Mouse (Mus musculus) intestine, postnatal 0 days (tissue): ENCODE results near the gene Myo1d. TPM values are rescaled to one million over a fixed set of nuclear protein-coding genes. Genes with fewer than 3 reads are reported as not detected.

ENCODE experiments used
- ATAC-seq: fragments of 200-750 bp; cut with Nextera tagmentation; 2 replicates; pipeline ENCODE4 v1.8.0; 2017; ENCODE audit warnings: mild to moderate bottlenecking, moderate TSS enrichment, moderate library complexity
- H3K27ac ChIP-seq: fragments of 300-500 bp; sonication (generic); 2 replicates; pipeline ENCODE4 v1.5.1; 2014; ENCODE audit warnings: mild to moderate bottlenecking, low read depth, low read length, moderate library complexity
- H3K27me3 ChIP-seq: fragments of 300-500 bp; sonication (generic); replicated peaks from 2 replicates; pipeline ENCODE4 v1.6.1; 2014; ENCODE audit warnings: low read length, mixed read lengths; ENCODE audit not compliant: control insufficient read depth, insufficient read depth
- H3K36me3 ChIP-seq: fragments of 300-500 bp; sonication (generic); 2 replicates; pipeline ENCODE4 v1.6.1; 2014; ENCODE audit warnings: mild to moderate bottlenecking, moderate library complexity; ENCODE audit not compliant: control insufficient read depth, insufficient read depth
- H3K4me1 ChIP-seq: fragments of 300-500 bp; sonication (generic); replicated peaks from 2 replicates; pipeline ENCODE4 v1.6.1; 2014; ENCODE audit warnings: antibody characterized with exemption, low read length, mixed read lengths; ENCODE audit not compliant: control insufficient read depth, insufficient read depth
- H3K4me2 ChIP-seq: fragments of 300-500 bp; sonication (generic); replicated peaks from 2 replicates; pipeline ENCODE4 v1.6.1; 2014; ENCODE audit warnings: low read depth, mild to moderate bottlenecking, moderate library complexity
- H3K4me3 ChIP-seq: fragments of 300-500 bp; sonication (generic); 2 replicates; pipeline ENCODE4 v1.5.1; 2014; ENCODE audit warnings: low read depth, low read length
- H3K9ac ChIP-seq: fragments of 300-500 bp; sonication (generic); 2 replicates; pipeline ENCODE4 v1.6.1; 2014; ENCODE audit warnings: mild to moderate bottlenecking, low read depth, low read length
- H3K9me3 ChIP-seq: fragments of 300-500 bp; sonication (generic); 2 replicates; pipeline ENCODE4 v1.6.1; 2016; ENCODE audit warnings: mixed run types; ENCODE audit not compliant: control insufficient read depth
- CTCF ChIP-seq: sonication (generic); IDR thresholded peaks from 2 replicates; pipeline ENCODE4 v1.5.1; 2016; ENCODE audit warnings: low read depth, mild to moderate bottlenecking, control low read depth, antibody characterized with exemption, moderate library complexity
- WGBS: fragments of 180-500 bp; shearing (Covaris S2); extraction: QIAGEN DNeasy Blood & Tissue Kit; methylation state at CpG from one replicate; pipeline ENCODE4 v1.1.7; 2014; 5-methylcytosine and 5-hydroxymethylcytosine counted together
- polyA plus RNA-seq: library from polyadenylated mRNA; unstranded; fragments of >200 nt; fragmentation: Nextera tagmentation; extraction: Ambion mirVana; gene quantifications from 2 replicates; pipeline ENCODE4 v1.2.1, GENCODE M21; 2015

Gene Myo1d
- polyA plus RNA-seq, 1 experiment from 2014 or later: 57.2 TPM

DNA sequence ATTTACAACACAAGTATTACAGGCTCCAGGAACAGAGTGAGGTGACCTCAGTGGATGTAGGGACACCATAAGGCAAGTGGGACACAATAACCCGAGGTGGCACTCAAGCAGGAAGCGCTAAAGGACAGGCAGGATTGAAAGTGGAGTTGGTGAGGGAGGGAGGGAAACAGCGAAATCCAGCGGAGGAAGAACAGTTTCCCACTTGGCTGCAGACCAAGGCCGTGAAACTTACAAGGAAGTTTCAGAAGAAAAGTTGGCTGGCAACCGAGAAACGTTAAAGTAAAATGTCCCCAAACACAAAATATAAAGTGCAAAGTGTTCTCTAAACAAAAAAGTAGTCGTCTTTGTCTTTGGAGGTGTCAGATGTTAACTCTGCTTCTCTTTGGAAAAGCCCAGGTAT, 15.6 kb upstream of the Myo1d start:
- H3K4me3 ChIP-seq: no peak overlapping the region
- 0 out of 2 replicates have a peak, but pooled peaks cover 10% of the 10 kb centered on the region for H3K4me1 ChIP-seq
- no peak overlapping the region for H3K4me2 ChIP-seq
- no peak for ATAC-seq
- H3K36me3 ChIP-seq: no peaks in the 10 kb centered on the region
- TF ChIP-seq CTCF: no peak
- WGBS: 20% methylated on average over 8 of the region's 8 CpGs
- H3K9ac ChIP-seq: no peak overlapping the region
- no peaks in the 10 kb centered on the region for H3K27me3 ChIP-seq
- peak overlapping the region; percentile 54 for H3K27ac ChIP-seq
- no peaks in the 10 kb centered on the region for H3K9me3 ChIP-seq

DNA sequence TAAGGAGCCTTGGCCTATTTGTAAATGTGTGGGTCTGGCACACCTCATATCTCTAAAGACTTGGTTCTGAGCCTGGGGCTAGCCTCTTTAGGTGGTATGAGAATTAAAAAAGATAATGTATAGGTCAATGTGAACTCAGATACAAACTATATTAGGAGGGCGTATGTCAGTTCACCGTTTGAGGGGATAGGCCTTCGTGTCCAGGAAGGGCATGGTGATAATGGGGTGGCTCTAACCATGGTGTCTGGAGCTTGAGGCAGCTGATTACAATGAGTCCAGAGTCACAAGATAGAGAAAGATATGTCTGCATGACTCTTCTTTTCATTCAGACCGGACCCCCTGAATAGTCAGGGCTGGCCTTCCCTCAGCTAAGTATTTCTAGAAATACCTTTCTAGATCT, 14.5 kb upstream of the Myo1d start:
- 0 out of 2 replicates have a peak, but pooled peaks cover 10% of the 10 kb centered on the region for H3K4me1 ChIP-seq

DNA sequence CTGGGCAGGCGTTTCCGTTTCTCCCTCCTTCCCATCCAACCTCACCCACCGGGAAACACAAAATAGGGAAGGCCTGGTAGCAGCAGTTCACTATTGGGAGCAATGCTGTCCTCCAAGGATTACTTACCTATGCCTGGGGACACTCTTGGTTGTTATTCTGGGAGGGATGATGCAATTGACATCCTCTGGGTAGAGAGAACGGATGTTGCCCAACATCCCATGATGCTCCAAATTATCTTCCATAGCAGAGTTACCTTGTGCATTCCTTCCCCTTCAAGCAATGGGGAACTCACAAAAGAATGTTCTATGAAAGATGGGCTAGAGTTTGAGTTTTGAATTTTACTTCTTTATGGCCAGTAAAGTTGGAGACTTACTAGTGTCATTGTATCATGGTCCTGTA, 13.6 kb upstream of the Myo1d start:
- no peak for ATAC-seq

More for the DNA sequence above, 14.5 kb upstream of the Myo1d start:
- Histone ChIP-seq H3K4me3 (no peak overlapping the region), H3K9ac (no peak overlapping the region), H3K9me3 (no peaks in the 10 kb centered on the region), H3K27ac (no peak overlapping the region), H3K4me2 (no peak overlapping the region), H3K36me3 (no peaks in the 10 kb centered on the region), H3K27me3 (no peaks in the 10 kb centered on the region)
- no peak for ATAC-seq
- WGBS: 81% methylated on average over 4 of the region's 4 CpGs
- no peak for TF ChIP-seq CTCF

DNA sequence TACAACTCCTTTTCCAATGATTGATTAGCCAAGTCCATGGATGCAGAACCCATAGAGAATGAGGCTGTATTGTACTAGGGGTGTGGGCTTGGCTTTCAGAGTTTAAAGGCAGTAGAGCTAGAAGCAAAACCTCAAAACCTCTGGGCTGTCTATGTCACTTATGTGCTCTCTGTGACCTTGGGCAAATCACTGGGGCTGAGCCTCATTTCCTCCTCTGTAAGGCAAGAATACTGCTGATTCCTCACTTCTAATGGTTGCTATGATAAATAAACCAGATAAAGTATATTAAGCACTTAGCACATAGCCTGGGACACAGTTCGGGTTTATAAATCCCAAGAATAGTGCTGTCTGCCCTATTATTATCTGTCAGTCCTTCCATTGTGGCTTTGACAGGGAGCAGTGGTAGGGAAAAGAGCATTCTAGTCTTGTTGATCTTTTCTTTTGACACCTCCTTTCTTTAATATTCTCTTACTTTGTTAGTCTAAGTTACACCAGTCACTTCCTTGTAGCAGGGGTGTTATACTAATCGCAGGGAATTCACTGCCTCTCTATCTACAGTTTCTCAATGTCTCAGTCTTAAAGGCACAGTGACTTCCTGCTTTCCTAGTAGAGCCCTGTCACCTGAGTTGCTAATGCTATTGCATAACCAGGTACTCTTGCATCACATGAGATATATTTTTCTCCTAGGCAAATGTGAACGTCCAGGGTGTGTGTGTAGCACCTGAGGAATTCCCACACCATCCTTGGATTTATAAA, 12.0 kb upstream of the Myo1d start:
- H3K27ac ChIP-seq: peak overlapping the region; percentile 91
- 27% methylated on average over 3 of the region's 3 CpGs for WGBS

More for the DNA sequence above, 13.6 kb upstream of the Myo1d start:
- Histone ChIP-seq H3K9me3 (no peaks in the 10 kb centered on the region), H3K4me3 (no peak overlapping the region), H3K4me1 (0 out of 2 replicates have a peak, but pooled peaks cover 10% of the 10 kb centered on the region), H3K4me2 (no peak overlapping the region), H3K9ac (no peak overlapping the region; the same call in 1 of the 2 replicates), H3K27me3 (no peaks in the 10 kb centered on the region), H3K36me3 (no peaks in the 10 kb centered on the region), H3K27ac (peak overlapping the region; percentile 91)
- TF ChIP-seq CTCF: no peak
- 77% methylated on average over 4 of the region's 4 CpGs for WGBS

DNA sequence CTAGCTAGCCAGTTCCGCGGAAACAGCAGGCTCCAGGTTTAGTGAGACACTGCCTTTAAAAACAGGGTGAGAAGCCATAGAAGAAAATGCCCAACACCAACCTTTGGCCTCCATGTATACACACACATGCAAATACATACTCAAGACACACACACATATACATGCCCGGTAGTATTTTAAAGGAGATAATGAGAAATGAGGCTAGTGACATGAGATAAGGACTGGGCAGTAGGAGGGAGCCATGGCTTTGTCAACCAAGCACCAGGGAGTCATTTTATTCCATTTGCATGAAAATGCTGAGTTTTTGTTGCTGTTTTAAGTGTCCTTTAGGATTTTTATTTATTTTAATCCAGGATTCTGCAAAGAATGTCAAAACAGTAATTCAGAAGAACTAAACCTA, 10.6 kb upstream of the Myo1d start:
- Histone ChIP-seq H3K4me1 (0 out of 2 replicates have a peak, but pooled peaks cover 12% of the 10 kb centered on the region), H3K27me3 (no peaks in the 10 kb centered on the region), H3K4me3 (no peak overlapping the region), H3K4me2 (no peak overlapping the region), H3K27ac (peak overlapping the region; percentile 91), H3K9me3 (no peaks in the 10 kb centered on the region), H3K36me3 (no peaks in the 10 kb centered on the region), H3K9ac (no peak overlapping the region)
- ATAC-seq: no peak
- no peak for TF ChIP-seq CTCF
- WGBS: 31% methylated on average over 3 of the region's 3 CpGs

More for the DNA sequence above, 12.0 kb upstream of the Myo1d start:
- H3K36me3 ChIP-seq: no peaks in the 10 kb centered on the region
- H3K4me1 ChIP-seq: 0 out of 2 replicates have a peak, but pooled peaks cover 10% of the 10 kb centered on the region
- TF ChIP-seq CTCF: no peak
- ATAC-seq: peak; percentile 94
- H3K4me3 ChIP-seq: no peak overlapping the region
- no peak overlapping the region for H3K9ac ChIP-seq
- peak overlapping the region; percentile 25; the same call in 1 of the 2 replicates for H3K4me2 ChIP-seq
- H3K27me3 ChIP-seq: no peaks in the 10 kb centered on the region
- H3K9me3 ChIP-seq: no peaks in the 10 kb centered on the region

DNA sequence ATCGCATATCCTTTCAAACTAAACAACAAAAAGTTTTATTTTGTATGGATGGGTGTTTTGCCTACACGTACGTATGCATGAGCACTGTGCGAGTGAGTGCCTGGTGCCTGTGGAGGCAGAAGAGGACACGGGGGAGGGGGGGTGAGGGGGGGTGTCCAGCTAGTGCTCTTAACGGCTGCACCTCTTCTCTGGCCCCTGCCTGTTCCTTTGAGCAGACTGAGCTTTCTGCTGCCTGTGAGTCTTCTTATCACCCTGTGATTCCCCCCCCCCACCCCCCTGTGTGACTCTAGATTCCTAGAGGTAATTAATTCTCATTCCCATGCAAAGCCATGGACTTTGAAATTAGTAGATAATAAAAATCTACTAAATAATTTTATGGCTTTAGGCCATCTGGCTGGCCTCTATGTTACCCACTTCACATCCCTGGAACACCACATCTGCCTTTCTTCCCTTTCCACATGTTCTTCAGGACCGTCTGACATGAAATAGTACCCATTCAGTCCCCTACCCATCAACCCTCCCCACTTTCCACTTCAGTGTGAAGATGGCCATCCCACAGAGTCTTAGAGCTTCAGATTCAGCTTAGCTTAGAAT, 9.9 kb upstream of the Myo1d start:
- Histone ChIP-seq H3K4me2 (no peak overlapping the region), H3K4me3 (no peak overlapping the region), H3K36me3 (no peaks in the 10 kb centered on the region), H3K27me3 (no peaks in the 10 kb centered on the region), H3K9ac (no peak overlapping the region), H3K9me3 (no peaks in the 10 kb centered on the region), H3K4me1 (0 out of 2 replicates have a peak, but pooled peaks cover 12% of the 10 kb centered on the region), H3K27ac (peak overlapping the region; percentile 91)
- ATAC-seq: peak; percentile 35
- TF ChIP-seq CTCF: no peak
- 23% methylated on average over 7 of the region's 7 CpGs for WGBS
